Mouse (Mus musculus) lung, postnatal 0 days (tissue): ENCODE measurements around the gene Cdca4. TPM values are rescaled to one million over a fixed set of nuclear protein-coding genes. Genes with fewer than 3 reads are reported as not detected.
A peak's percentile ranks its signal among the peaks of the same experiment; 100 is the strongest.

Experiments
- ATAC-seq: fragments of 200-750 bp; cut with Nextera tagmentation; 2 replicates; pipeline ENCODE4 v1.8.0; 2017; ENCODE audit warnings: moderate library complexity
- DNase-seq: peaks from one replicate; pipeline ENCODE4 v3.0.0-alpha.2; 2016; ENCODE audit warnings: low spot score
- H3K27ac ChIP-seq: fragments of 300-500 bp; sonication (generic); 2 replicates; pipeline ENCODE4 v1.5.1; 2014; ENCODE audit warnings: antibody characterized with exemption, mild to moderate bottlenecking, low read length, mixed read lengths
- H3K27me3 ChIP-seq: fragments of 300-500 bp; sonication (generic); replicated peaks from 2 replicates; pipeline ENCODE4 v1.6.1; 2014; ENCODE audit warnings: low read length, mixed read lengths; ENCODE audit not compliant: insufficient read depth
- H3K36me3 ChIP-seq: fragments of 300-500 bp; sonication (generic); 2 replicates; pipeline ENCODE4 v1.6.1; 2014; ENCODE audit warnings: low read length, mixed read lengths; ENCODE audit not compliant: insufficient read depth
- H3K4me1 ChIP-seq: fragments of 300-500 bp; sonication (generic); 2 replicates; pipeline ENCODE4 v1.6.1; 2014; ENCODE audit warnings: antibody characterized with exemption, low read depth, low read length, mixed read lengths; ENCODE audit not compliant: insufficient read depth
- H3K4me2 ChIP-seq: fragments of 300-500 bp; sonication (generic); replicated peaks from 2 replicates; pipeline ENCODE4 v1.6.1; 2014; ENCODE audit warnings: low read depth, mild to moderate bottlenecking, low read length, moderate library complexity, mixed read lengths
- H3K4me3 ChIP-seq: fragments of 300-500 bp; sonication (generic); 2 replicates; pipeline ENCODE4 v1.5.1; 2014; ENCODE audit warnings: low read depth, low read length
- H3K9ac ChIP-seq: fragments of 300-500 bp; sonication (generic); replicated peaks from 2 replicates; pipeline ENCODE4 v1.6.1; 2014; ENCODE audit warnings: low read depth, mild to moderate bottlenecking
- H3K9me3 ChIP-seq: fragments of 300-500 bp; sonication (generic); 2 replicates; pipeline ENCODE4 v1.6.1; 2016; ENCODE audit warnings: low read length, mixed read lengths
- CTCF ChIP-seq: IDR thresholded peaks from 2 replicates; pipeline ENCODE4 v1.5.1; 2016; ENCODE audit warnings: antibody characterized with exemption, mild to moderate bottlenecking
- EP300 ChIP-seq: IDR thresholded peaks from 2 replicates; pipeline ENCODE4 v1.6.1; 2016; ENCODE audit warnings: antibody characterized with exemption, mild to moderate bottlenecking, control low read depth
- WGBS: fragments of 180-500 bp; shearing (Covaris S2); extraction: QIAGEN DNeasy Blood & Tissue Kit; methylation state at CpG from one replicate; pipeline ENCODE4 v1.1.7; 2014; 5-methylcytosine and 5-hydroxymethylcytosine counted together
- polyA plus RNA-seq: library from polyadenylated mRNA; unstranded; fragments of >200 nt; fragmentation: Nextera tagmentation; extraction: Ambion mirVana; gene quantifications from 2 replicates; pipeline ENCODE4 v1.2.1, GENCODE M21; 2015

Cdca4 gene
- polyA plus RNA-seq, 1 experiment from 2014 or later, result 28.1 TPM

DNA sequence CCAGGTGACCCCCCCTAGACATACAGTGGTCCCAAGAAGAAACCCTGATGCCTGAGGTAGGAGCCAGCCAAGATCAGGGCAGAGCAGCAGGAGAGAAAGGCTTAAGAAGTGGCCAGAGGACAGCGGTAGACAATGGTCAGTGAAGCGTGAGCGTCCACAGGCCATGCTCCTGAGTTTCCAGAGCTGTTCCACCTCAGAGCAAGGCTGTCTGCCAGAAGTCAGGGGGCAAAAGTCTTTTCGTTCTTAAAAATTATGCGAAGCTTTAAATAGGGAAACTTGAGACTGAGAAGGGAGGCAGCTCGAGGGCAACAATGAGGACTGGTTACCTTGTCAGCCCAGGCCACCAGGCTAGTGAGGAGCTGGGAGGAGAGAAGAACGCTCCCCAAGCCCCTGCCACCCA, 15.9 kb downstream of the Cdca4 start:
- 85% methylated on average over 7 of the region's 7 CpGs for WGBS
- no peak overlapping the region for H3K4me2 ChIP-seq
- no peak for TF ChIP-seq CTCF
- TF ChIP-seq EP300, result no peak
- no peak for DNase-seq
- H3K36me3 ChIP-seq, result no peaks in the 10 kb centered on the region
- H3K27ac ChIP-seq, result no peak overlapping the region
- no peaks in the 10 kb centered on the region for H3K27me3 ChIP-seq
- no peak for ATAC-seq
- H3K9ac ChIP-seq, result no peak overlapping the region
- H3K9me3 ChIP-seq, result no peaks in the 10 kb centered on the region
- H3K4me3 ChIP-seq, result no peak overlapping the region
- peaks cover 1% of the 10 kb centered on the region; the same call in 1 of the 2 replicates for H3K4me1 ChIP-seq

DNA sequence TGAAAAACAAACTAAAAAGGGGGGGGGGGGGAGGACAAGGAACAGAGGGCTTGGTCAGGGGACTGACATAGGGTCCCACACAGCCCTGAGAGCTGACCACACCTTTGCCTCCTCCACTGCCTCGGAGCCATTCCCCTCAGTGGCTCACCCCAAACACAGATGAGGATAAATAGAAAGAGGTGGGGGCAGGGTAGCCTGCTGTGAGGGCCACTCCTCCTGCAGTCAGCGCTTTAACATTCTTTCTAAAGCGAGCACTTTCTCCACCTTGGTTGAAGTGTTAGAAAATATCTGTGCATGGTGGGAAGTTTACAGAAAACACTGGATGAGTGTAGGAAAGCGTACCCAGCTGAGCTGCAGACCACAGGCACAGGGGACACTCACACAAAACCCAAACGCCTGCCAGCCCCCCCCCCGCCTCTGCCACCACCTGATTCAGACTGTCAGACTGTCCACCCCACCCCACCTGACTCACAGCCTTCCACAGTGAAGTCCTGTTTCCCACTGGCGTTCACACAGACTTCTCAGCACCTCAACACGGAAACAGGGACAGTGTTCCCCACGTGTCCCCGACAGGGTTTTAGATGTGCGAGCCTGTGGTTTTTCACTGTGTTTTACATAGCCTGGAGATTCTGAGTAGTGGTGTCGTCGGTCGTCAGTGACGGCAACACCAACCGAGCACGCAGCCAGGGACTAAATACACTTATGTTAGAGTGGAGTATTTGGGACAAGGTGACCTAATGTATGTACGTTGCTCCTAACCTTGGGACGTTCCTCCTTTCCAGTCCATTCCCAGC, 18.9 kb downstream of the Cdca4 start:
- DNase-seq (peak; percentile 72), ATAC-seq (peak; percentile 53)
- TF ChIP-seq EP300, result no peak
- no peak for TF ChIP-seq CTCF
- H3K27me3 ChIP-seq, result no peaks in the 10 kb centered on the region
- 52% methylated on average over 19 of the region's 19 CpGs for WGBS
- H3K4me3 ChIP-seq, result peak overlapping the region; percentile 52; the same call in 1 of the 2 replicates
- no peaks in the 10 kb centered on the region for H3K9me3 ChIP-seq
- peak overlapping the region; percentile 43 for H3K9ac ChIP-seq
- no peaks in the 10 kb centered on the region for H3K36me3 ChIP-seq
- H3K4me2 ChIP-seq, result peak overlapping the region; percentile 93
- peaks cover 4% of the 10 kb centered on the region; the same call in 1 of the 2 replicates for H3K4me1 ChIP-seq
- H3K27ac ChIP-seq, result peak overlapping the region; percentile 86

DNA sequence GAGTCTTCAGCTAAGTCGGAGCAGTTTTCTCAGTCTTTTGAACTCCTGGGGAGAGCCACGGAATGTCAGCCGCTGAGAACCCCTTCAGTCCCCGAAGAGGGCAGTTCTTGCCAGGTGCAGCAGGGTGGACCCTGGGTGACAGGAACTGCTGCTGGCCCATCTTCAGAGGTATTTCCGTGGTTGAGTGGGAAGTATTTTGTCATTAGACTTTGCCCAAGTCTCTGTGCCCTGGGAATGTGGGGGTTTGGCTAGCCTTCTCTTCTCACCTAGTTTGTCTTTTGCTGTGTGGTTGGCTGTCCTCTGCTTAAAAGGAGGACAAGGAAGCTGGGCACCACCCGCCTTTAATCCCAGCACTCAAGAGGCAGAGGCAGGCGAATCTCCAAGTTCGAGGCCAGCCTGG, 19.6 kb downstream of the Cdca4 start:
- Histone ChIP-seq H3K4me3 (peak overlapping the region; percentile 52), H3K27ac (peak overlapping the region; percentile 86), H3K4me1 (peaks cover 4% of the 10 kb centered on the region; the same call in 1 of the 2 replicates), H3K9me3 (no peaks in the 10 kb centered on the region), H3K4me2 (peak overlapping the region; percentile 93), H3K36me3 (no peaks in the 10 kb centered on the region), H3K9ac (peak overlapping the region; percentile 43), H3K27me3 (no peaks in the 10 kb centered on the region)
- no peak for ATAC-seq
- WGBS, result 19% methylated on average over 8 of the region's 8 CpGs
- TF ChIP-seq CTCF (no peak), EP300 (no peak)
- DNase-seq, result peak; percentile 24

DNA sequence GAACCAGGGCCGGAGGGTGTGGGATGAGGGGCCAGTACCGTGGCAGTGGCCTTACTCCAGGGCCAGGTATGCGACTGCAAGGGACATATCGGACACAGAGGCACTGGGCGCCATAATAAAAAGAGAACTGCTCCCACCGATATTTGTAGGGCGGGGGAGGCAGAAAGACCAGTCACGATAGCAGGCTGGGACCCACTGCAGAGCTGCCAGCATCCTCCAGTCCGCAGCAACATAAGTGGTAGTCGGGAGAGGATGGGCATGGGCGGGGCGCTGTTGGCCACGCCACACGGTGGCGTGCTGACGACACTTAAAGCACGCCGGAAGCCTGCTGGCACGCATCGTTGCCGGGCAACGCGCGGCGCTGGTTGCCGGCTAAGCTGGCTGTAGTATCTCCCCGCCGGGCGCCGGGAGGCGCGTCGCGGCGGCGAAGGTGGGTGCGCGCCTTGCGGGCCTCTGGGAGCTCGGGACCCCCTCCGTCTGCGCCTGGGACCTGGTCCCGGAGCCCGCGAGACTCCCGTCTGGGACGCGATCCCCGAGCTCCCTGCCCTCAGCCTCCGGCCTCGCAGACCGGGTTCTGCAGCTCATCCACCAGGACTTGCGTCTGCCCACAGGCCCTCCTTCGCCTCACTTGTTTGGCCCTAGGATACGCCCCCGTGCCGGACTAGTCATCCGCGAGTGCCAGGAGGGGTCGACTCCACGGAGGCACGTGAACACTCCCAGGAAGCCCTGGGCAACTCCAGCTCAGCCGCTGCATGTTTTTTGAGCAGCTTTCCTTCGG, 20.4 kb downstream of the Cdca4 start, which contains the start of gene Clba1:
Gene Clba1, plus strand, starts transcription at position 351 of the 778 bp plus-strand sequence.
- Histone ChIP-seq H3K9ac (peak within 1 kb of the TSS; percentile 43), H3K9me3 (no peaks in the 10 kb centered on the region), H3K4me3 (peak within 1 kb of the TSS; percentile 52), H3K4me1 (peaks cover 4% of the 10 kb centered on the region; the same call in 1 of the 2 replicates), H3K36me3 (no peaks in the 10 kb centered on the region), H3K27me3 (no peaks in the 10 kb centered on the region), H3K27ac (peak within 1 kb of the TSS; percentile 86), H3K4me2 (peak within 1 kb of the TSS; percentile 93)
- TF ChIP-seq EP300, result no peak
- TF ChIP-seq CTCF, result peak; percentile 70
- DNase-seq, result peak; percentile 97
- 1% methylated on average over 46 of the region's 64 CpGs for WGBS
- ATAC-seq, result peak; percentile 93

DNA sequence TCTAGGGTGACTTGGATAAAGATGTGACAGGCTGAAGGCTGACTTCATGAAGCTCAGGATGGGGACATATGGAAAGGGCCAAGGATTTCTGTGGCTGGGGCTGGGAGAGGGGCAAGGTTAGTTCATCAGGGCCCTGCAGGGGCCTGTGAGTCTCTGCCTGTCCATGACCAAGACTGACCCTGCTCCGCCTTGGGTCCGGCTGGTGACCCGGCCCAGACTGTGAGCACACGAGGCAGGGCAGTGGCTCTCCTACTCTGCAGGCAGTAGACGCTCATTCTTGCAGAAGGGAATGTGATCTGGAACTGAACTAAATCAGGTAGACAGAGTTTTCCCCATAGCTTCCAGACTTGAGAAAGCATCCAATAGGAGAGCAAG, 21.0 kb downstream of the Cdca4 start:
- Histone ChIP-seq H3K4me2 (peak overlapping the region; percentile 93), H3K9me3 (no peaks in the 10 kb centered on the region), H3K4me3 (peak overlapping the region; percentile 52; the same call in 1 of the 2 replicates), H3K4me1 (peaks cover 4% of the 10 kb centered on the region; the same call in 1 of the 2 replicates), H3K36me3 (no peaks in the 10 kb centered on the region), H3K27me3 (no peaks in the 10 kb centered on the region), H3K27ac (0 out of 2 replicates have a peak overlapping the region, but pooled peaks have one; percentile 86), H3K9ac (no peak overlapping the region)
- WGBS, result 70% methylated on average over 5 of the region's 5 CpGs
- DNase-seq (no peak), ATAC-seq (no peak)
- TF ChIP-seq EP300, result no peak
- no peak for TF ChIP-seq CTCF

DNA sequence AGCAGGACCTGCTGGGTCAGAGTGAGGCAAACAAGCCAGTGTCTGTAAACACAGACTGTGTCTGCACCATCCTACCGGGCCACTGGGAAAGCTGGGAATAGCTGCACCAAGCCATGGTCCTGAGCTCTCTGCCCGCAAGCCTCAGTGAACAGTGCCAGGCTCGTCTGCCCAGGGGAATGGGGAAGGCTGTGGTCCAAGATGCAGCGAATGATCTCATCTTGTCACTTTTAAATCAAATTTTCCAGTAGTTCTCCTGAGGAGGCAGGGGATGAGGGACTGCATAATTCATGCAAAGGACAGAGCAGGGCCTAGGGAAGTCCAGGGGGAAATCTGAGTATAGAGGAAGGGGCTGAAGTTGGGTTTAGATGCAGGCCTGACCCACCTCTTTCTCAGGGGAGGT, 21.4 kb downstream of the Cdca4 start:
- no peak for DNase-seq
- Histone ChIP-seq H3K27ac (no peak overlapping the region), H3K36me3 (no peaks in the 10 kb centered on the region), H3K4me2 (0 out of 2 replicates have a peak overlapping the region, but pooled peaks have one; percentile 93), H3K9ac (no peak overlapping the region), H3K9me3 (no peaks in the 10 kb centered on the region), H3K4me3 (no peak overlapping the region), H3K4me1 (peaks cover 4% of the 10 kb centered on the region; the same call in 1 of the 2 replicates), H3K27me3 (no peaks in the 10 kb centered on the region)
- WGBS, result 77% methylated on average over 4 of the region's 4 CpGs
- TF ChIP-seq EP300 (no peak), CTCF (no peak)
- no peak for ATAC-seq
